Comparison of ENCODE assay signal across 23 mouse cellular contexts in the genomic region with DNA sequence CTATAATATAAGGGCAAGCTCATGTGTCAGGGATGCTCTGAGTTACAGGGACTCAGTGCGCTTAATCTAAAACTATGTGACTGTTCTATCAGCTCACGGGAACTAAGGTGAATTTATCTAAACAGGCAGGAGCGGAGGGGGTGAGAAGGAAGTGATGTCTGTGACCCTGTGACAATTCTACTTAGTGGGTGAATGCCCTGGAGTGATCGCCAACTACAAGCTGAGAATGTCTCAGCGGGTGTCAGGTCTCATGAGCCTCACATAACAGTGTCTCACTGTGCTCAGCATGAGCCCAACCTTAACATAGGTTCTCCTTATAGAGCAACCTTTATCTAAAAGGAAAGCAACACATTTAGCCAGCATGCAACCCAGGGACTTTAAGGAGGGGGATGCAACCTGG.
"Had no signal": no experiment of that assay in that cellular context is flagged by ENCODE, and none has a peak within 500 bp of the region (broad histone marks: within the 10 kb centered on the region; RNA-seq: fewer than 3 reads in every experiment).

No protein-coding gene starts in this region.

- H3K4me1 ChIP-seq: stomach, embryonic 15.5 days had no signal

- H3K4me3 ChIP-seq: left cerebral cortex, adult 2 months; limb, embryonic 12.5 days; limb, embryonic 15.5 days; midbrain, embryonic 12.5 days; midbrain, embryonic 15.5 days; stomach, embryonic 15.5 days had no signal

- H3K27me3 ChIP-seq: limb, embryonic 12.5 days; limb, embryonic 15.5 days; midbrain, embryonic 12.5 days; midbrain, embryonic 15.5 days; stomach, embryonic 15.5 days had no signal

- DNase-seq: kidney, adult 11 months; kidney, adult 9 months; kidney, postnatal 36 days; layer of hippocampus, postnatal 36 days; left cerebral cortex, postnatal 4 days; liver, postnatal 0 days; lung, embryonic 14.5 days; right cerebral cortex, adult 18-20 months; right cerebral cortex, postnatal 14 days; spleen, adult 18-20 months; thymus, postnatal 25 days had no signal

- H3K9ac ChIP-seq: limb, embryonic 12.5 days; limb, embryonic 15.5 days; liver, embryonic 14.5 days; liver, postnatal 0 days; lung, embryonic 14.5 days; midbrain, embryonic 12.5 days; midbrain, embryonic 15.5 days; stomach, embryonic 15.5 days had no signal

- H3K9me3 ChIP-seq: limb, embryonic 12.5 days; limb, embryonic 15.5 days; midbrain, embryonic 12.5 days; midbrain, embryonic 15.5 days; stomach, embryonic 15.5 days had no signal

- H3K27ac ChIP-seq: hindbrain, postnatal 0 days; left cerebral cortex, adult 2 months; limb, embryonic 12.5 days; limb, embryonic 15.5 days; liver, embryonic 14.5 days; macrophage; midbrain, embryonic 12.5 days; midbrain, embryonic 15.5 days; stomach, embryonic 15.5 days had no signal

- H3K36me3 ChIP-seq: limb, embryonic 12.5 days; limb, embryonic 15.5 days; midbrain, embryonic 12.5 days; midbrain, embryonic 15.5 days; stomach, embryonic 15.5 days had no signal

- ATAC-seq: hindbrain, postnatal 0 days; inflammation-experienced regulatory T-cells, adult 6 months; liver, postnatal 0 days; lung, postnatal 0 days; midbrain, embryonic 15.5 days had no signal

- H3K4me2 ChIP-seq: limb, embryonic 12.5 days; limb, embryonic 15.5 days; liver, embryonic 11.5 days; lung, embryonic 14.5 days; midbrain, embryonic 12.5 days; midbrain, embryonic 15.5 days; stomach, embryonic 15.5 days had no signal
